Mouse (Mus musculus) urinary bladder, postnatal 36 days (tissue): Measurements from ENCODE around the gene Vmn1r204.
"Not testable (repeated sequence)": the region's sequence is repeated elsewhere in the genome, so short reads cannot be mapped to it uniquely, and the experiment has no call there.

ENCODE experiments used
- DNase-seq, 2 experiments: peaks; one replicate each; pipeline ENCODE4 v3.0.0; 2022; ENCODE audit warnings: low spot score in 2 of 2, mixed read lengths in 1 of 2

The Vmn1r204 gene

GRCm38 (mm10) chr13:22552898-22553297 lies at the start of gene Vmn1r204:
Gene Vmn1r204 (plus strand): TSS chr13:22553198.
- DNase-seq = not testable (repeated sequence)

DNA sequence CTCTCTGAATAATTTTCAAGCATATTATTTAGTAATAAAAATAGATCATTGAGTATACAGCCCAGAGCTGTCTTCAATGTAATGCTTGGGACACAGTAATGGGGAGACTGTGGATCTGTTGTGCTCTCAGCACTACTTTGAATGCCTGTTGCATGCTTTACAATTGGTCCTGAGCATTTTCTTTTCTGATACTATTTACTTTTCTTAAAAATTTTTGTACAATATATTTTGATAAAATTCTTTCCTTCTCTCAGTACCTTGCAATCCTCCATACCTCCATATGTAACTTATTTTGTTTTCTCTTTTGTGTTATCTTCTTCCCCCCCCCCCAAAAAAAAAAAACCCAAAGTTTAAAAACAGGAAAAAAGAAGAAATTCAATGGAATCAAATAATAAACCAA lies 47.7 kb upstream of the Vmn1r204 start, which contains the start of gene Vmn1r202:
Gene Vmn1r202 (minus strand): TSS at position 101 of the 400 bp plus-strand sequence.
- DNase-seq = no peak

GRCm38 (mm10) chr13:22517814-22518213 lies 35.2 kb upstream of the Vmn1r204 start, which contains the start of gene Vmn1r203:
Gene Vmn1r203 (plus strand): TSS chr13:22518114.
- DNase-seq = no peak

DNA sequence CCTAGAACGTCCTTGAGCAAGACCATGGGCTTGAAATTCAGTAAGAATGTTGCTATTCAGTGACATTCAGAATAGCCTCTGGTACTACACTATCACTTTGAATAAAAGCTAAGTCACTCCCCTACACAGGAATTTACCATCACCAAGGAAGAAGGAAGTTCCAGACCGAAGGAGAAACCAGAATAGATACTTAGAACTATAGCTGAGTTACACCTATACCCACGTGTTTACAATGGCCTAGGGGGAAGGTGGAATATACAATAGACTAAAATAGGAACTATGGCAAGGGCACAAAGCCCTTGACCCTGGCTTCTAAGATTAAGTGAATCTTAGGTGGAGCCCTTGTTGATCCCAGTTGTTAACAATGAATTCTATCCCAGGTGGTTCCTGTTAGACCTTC lies 21.9 kb downstream of the Vmn1r204 start:
- not testable (repeated sequence) for DNase-seq

GRCm38 (mm10) chr13:22583336-22583735 lies 30.3 kb downstream of the Vmn1r204 start:
- not testable (repeated sequence) for DNase-seq

- no peak for DNase-seq
Observed at GRCm38 (mm10) chr13:22592900-22593299, 39.9 kb downstream of the Vmn1r204 start, which contains the start of gene Vmn1r205. Gene Vmn1r205 (minus strand): TSS chr13:22593000.
